Mouse (Mus musculus) heart, embryonic 16.5 days (tissue): ENCODE data around the gene Lpin3. TPM values are rescaled to one million over a fixed set of nuclear protein-coding genes. Genes with fewer than 3 reads are reported as not detected.

ENCODE experiments used
- ATAC-seq: fragments of 200-750 bp; cut with Nextera tagmentation; replicated peaks from 2 replicates; pipeline ENCODE4 v1.8.0; 2017; ENCODE audit warnings: moderate number of reproducible peaks; ENCODE audit not compliant: insufficient read depth, low FRiP score; ENCODE audit errors: extremely low read depth
- H3K27ac ChIP-seq: fragments of 300-500 bp; sonication (generic); 2 replicates; pipeline ENCODE4 v1.5.1; 2014; ENCODE audit warnings: mild to moderate bottlenecking, low read length, control low read depth, moderate library complexity
- H3K27me3 ChIP-seq: fragments of 300-500 bp; sonication (generic); 2 replicates; pipeline ENCODE4 v1.6.1; 2014; ENCODE audit warnings: low read length, mixed read lengths; ENCODE audit not compliant: control insufficient read depth, insufficient read depth
- H3K36me3 ChIP-seq: fragments of 300-500 bp; sonication (generic); 2 replicates; pipeline ENCODE4 v1.6.1; 2014; ENCODE audit not compliant: control insufficient read depth, insufficient read depth
- H3K4me1 ChIP-seq: fragments of 300-500 bp; sonication (generic); 2 replicates; pipeline ENCODE4 v1.6.1; 2014; ENCODE audit warnings: low read length, mixed read lengths; ENCODE audit not compliant: control insufficient read depth, insufficient read depth
- H3K4me2 ChIP-seq: fragments of 300-500 bp; sonication (generic); 2 replicates; pipeline ENCODE4 v1.6.1; 2014; ENCODE audit warnings: low read depth, mild to moderate bottlenecking, control low read depth, low read length
- H3K4me3 ChIP-seq: fragments of 300-500 bp; sonication (generic); 2 replicates; pipeline ENCODE4 v1.5.1; 2014; ENCODE audit warnings: mild to moderate bottlenecking, control low read depth, low read length
- H3K9ac ChIP-seq: fragments of 300-500 bp; sonication (generic); 2 replicates; pipeline ENCODE4 v1.6.1; 2014; ENCODE audit warnings: low read length, control low read depth
- H3K9me3 ChIP-seq: fragments of 300-500 bp; sonication (generic); replicated peaks from 2 replicates; pipeline ENCODE4 v1.6.1; 2016; ENCODE audit warnings: low read length; ENCODE audit not compliant: control insufficient read depth
- WGBS: fragments of 180-500 bp; shearing (Covaris S2); extraction: QIAGEN DNeasy Blood & Tissue Kit; methylation state at CpG from one replicate; pipeline ENCODE4 v1.1.7; 2014; 5-methylcytosine and 5-hydroxymethylcytosine counted together
- polyA plus RNA-seq: library from polyadenylated mRNA; unstranded; fragments of >200 nt; fragmentation: Nextera tagmentation; extraction: Ambion mirVana; gene quantifications from 2 replicates; pipeline ENCODE4 v1.2.1, GENCODE M21; 2015

The Lpin3 gene
- polyA plus RNA-seq, 1 experiment from 2014 or later, result 1.1 TPM

DNA sequence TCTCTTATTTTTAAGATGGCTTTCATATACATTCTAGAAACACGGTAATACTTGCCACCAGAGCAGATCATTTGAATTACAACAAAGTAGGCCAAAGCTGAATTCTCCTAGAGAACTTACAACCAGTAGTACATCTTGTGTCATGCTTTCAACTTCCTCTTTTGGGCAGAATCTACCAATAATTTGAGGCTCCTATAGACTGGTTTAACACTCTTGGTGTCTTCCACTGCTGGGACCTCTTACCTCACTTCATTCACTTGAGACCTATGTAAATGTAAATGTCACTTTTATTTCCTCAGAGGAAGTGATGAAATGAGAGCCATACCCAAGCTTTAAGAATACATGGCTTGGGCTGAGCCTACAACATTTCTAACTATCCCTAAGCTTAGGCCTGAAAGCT lies 16.4 kb upstream of the Lpin3 start:
- Histone ChIP-seq H3K36me3 (no peaks in the 10 kb centered on the region), H3K4me1 (0 out of 2 replicates have a peak, but pooled peaks cover 2% of the 10 kb centered on the region), H3K4me3 (no peak overlapping the region), H3K27ac (no peak overlapping the region), H3K4me2 (no peak overlapping the region), H3K9ac (no peak overlapping the region), H3K27me3 (no peaks in the 10 kb centered on the region), H3K9me3 (no peaks in the 10 kb centered on the region)
- no peak for ATAC-seq
- WGBS, result 80% methylated on average over 1 of the region's 1 CpGs

DNA sequence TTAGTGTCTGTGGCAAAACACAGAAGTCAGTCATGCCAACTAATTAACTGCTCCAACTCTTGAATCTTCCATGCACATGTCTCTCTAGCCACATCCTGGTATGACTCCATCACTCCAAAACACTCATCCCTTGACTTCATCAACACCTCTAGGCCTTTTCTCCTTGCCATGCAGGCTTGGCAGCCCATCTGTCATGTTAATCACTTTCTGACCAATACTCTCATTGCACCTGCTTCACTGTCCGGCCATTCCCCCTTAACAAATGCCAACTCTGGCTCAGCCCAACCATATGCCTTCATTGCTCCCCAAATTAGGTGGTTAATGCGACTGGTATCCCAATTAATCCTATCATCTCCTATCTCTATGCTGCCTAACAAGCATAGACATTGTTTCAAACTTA lies 15.2 kb upstream of the Lpin3 start:
- Histone ChIP-seq H3K4me3 (no peak overlapping the region), H3K36me3 (no peaks in the 10 kb centered on the region), H3K27ac (no peak overlapping the region), H3K27me3 (no peaks in the 10 kb centered on the region), H3K4me2 (no peak overlapping the region), H3K9ac (no peak overlapping the region), H3K4me1 (0 out of 2 replicates have a peak, but pooled peaks cover 4% of the 10 kb centered on the region), H3K9me3 (no peaks in the 10 kb centered on the region)
- 81% methylated on average over 2 of the region's 2 CpGs for WGBS
- ATAC-seq, result no peak

DNA sequence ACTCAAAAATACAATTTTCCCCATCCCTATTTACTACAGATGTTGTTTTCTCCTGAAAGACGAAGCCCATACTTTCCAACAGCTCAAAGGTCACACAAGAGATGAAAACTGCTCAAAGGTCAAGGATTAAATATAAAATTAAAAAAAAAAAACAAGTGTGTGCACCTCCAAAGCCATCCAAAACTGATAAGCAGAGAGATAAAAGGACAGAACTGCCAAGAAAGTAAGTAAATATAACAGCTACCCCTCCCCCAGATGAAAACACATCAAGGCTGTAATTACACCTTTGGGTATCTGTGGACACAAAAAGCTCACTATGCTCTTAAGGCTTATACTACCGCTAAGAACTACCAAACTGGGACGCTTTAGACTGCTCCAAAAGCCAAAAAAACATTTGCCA lies 11.0 kb upstream of the Lpin3 start:
- no peak overlapping the region for H3K27ac ChIP-seq
- H3K9ac ChIP-seq, result no peak overlapping the region
- 70% methylated on average over 3 of the region's 3 CpGs for WGBS
- no peaks in the 10 kb centered on the region for H3K36me3 ChIP-seq
- no peaks in the 10 kb centered on the region for H3K27me3 ChIP-seq
- H3K4me1 ChIP-seq, result peaks cover 14% of the 10 kb centered on the region
- H3K4me2 ChIP-seq, result no peak overlapping the region
- ATAC-seq, result no peak
- no peak overlapping the region for H3K4me3 ChIP-seq
- no peaks in the 10 kb centered on the region for H3K9me3 ChIP-seq

DNA sequence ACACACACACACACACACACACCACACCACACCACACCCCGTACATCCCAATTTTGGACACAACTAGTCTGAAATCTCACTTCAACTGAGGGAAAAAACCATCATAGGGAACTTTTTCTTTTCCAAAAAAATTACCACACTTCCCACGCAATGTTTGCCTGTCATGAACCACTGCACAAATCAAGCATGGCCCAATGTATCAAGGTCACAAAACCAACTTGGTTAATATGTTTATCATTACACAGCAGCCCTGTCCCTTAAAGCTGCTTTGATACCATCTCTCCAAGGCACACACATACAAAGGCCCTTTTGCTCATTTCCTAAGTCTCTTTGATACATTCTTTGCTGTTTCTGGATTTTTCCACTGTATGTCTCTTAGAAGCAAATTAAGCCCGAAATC lies 9.2 kb upstream of the Lpin3 start:
- Histone ChIP-seq H3K4me3 (no peak overlapping the region), H3K36me3 (no peaks in the 10 kb centered on the region), H3K27ac (no peak overlapping the region), H3K27me3 (no peaks in the 10 kb centered on the region), H3K9me3 (no peaks in the 10 kb centered on the region), H3K4me2 (no peak overlapping the region), H3K9ac (no peak overlapping the region), H3K4me1 (peaks cover 14% of the 10 kb centered on the region)
- 83% methylated on average over 3 of the region's 3 CpGs for WGBS
- ATAC-seq, result no peak

DNA sequence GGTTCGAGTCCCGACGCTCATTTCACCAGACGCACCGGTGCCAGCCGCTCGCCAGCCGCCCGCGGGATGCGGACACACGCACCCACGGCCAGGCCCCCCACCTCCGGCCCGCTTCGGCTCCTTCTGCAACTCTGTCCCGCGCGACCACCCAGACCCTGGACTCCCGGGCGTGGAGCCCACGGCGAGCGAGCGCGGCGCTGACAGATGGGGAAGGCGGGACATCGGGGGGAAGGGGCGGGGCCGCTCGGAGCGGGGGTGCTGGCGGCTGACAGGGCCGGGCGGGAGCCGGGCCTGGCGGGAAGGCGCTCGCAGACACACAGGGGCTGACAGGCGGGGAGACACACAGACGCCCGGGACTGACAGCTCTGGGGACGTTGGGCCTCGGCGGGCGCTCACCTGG lies 8.1 kb upstream of the Lpin3 start:
- ATAC-seq, result peak; percentile 88
- Histone ChIP-seq H3K4me3 (peak overlapping the region; percentile 89), H3K36me3 (no peaks in the 10 kb centered on the region), H3K4me2 (peak overlapping the region; percentile 89), H3K27me3 (no peaks in the 10 kb centered on the region), H3K9ac (peak overlapping the region; percentile 97), H3K4me1 (peaks cover 14% of the 10 kb centered on the region), H3K9me3 (no peaks in the 10 kb centered on the region), H3K27ac (peak overlapping the region; percentile 98)
- 0% methylated on average over 37 of the region's 47 CpGs for WGBS

DNA sequence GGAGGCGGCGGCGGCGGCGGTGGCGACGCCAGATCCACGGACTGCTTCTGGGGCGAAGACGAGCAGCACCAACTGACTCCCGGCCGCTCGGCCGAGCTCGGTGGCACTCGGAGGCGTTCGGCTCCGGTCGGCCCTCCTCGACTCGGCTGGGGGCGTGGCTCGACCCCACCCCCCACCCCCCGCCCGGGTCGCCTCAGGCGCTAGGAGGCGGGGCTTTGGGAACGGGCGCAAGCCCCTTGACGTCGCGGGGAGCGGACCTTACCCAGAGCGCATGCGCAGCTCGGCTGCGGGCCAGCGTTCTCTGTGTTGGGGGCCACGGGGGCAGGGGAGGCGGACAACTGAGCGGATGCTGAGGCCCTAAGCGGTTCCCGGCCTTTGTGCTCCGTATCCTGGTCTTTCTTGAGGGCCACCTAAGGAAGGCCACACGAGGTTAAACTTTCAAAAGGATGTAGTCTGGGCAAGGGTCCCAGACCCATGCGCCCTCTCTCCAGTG lies 7.5 kb upstream of the Lpin3 start, which contains the start of gene Zhx3:
Gene Zhx3 (minus strand): TSS at position 109 of the 493 bp plus-strand sequence.
- peak within 1 kb of the TSS; percentile 97 for H3K9ac ChIP-seq
- H3K36me3 ChIP-seq, result no peaks in the 10 kb centered on the region
- H3K27me3 ChIP-seq, result no peaks in the 10 kb centered on the region
- H3K27ac ChIP-seq, result peak within 1 kb of the TSS; percentile 98
- H3K4me2 ChIP-seq, result peak within 1 kb of the TSS; percentile 89
- H3K4me3 ChIP-seq, result peak within 1 kb of the TSS; percentile 89
- peak; percentile 96 for ATAC-seq
- H3K9me3 ChIP-seq, result no peaks in the 10 kb centered on the region
- under 1% methylated on average over 48 of the region's 48 CpGs for WGBS
- H3K4me1 ChIP-seq, result peaks cover 14% of the 10 kb centered on the region

DNA sequence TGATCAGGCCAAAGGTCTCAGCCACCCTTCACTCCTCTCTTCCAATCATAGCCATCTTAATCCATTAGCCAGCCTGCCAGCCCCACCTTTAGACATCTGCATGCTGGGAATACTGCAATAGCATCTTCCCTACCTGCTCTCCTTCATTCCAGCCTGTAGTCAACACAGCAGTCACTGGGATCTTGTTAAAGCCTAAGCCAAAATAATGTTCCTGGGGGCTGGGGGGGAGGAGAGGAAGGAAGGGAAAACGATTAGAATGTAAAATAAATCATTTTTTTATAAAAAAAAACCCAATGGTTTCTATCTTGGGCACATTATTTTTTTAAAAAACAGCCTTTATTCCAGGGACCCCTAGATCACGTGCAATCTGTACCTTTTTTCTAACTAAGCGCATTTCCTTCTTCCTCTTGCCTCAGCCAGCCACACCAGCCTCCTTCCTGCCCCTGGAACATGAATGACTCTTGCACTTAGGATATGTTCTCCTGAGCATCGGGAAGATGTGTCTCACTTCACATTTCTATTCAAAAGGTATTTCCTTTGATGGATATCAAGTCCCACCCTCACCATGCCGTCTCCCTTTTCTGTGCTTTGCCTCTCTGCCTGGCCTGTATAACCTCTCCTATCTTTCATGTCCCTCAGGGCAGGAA lies 6.1 kb upstream of the Lpin3 start:
- Histone ChIP-seq H3K36me3 (no peaks in the 10 kb centered on the region), H3K27me3 (no peaks in the 10 kb centered on the region), H3K4me2 (no peak overlapping the region), H3K9ac (no peak overlapping the region), H3K4me3 (no peak overlapping the region), H3K9me3 (no peaks in the 10 kb centered on the region), H3K27ac (peak overlapping the region; percentile 57; the same call in 1 of the 2 replicates), H3K4me1 (peaks cover 12% of the 10 kb centered on the region)
- WGBS, result 61% methylated on average over 5 of the region's 5 CpGs
- no peak for ATAC-seq

DNA sequence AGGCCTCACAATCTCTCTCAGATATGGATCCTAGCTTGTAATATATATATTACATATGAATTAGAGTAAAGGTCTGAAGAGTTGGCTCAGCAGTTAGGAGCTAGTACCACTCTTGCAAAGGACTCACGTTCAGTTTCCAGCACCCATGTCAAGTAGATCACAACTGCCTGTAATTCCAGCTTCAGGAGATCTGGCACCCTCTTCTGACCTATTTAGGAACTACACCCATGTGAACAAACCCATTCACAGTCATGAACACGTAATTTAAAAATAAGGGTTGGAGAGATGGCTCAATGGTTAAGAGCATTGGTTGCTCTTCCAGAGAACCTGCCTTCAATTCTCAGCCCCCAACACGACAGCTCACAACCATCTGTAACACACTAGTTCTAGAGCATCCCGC lies 4.4 kb upstream of the Lpin3 start:
- H3K4me2 ChIP-seq, result no peak overlapping the region

DNA sequence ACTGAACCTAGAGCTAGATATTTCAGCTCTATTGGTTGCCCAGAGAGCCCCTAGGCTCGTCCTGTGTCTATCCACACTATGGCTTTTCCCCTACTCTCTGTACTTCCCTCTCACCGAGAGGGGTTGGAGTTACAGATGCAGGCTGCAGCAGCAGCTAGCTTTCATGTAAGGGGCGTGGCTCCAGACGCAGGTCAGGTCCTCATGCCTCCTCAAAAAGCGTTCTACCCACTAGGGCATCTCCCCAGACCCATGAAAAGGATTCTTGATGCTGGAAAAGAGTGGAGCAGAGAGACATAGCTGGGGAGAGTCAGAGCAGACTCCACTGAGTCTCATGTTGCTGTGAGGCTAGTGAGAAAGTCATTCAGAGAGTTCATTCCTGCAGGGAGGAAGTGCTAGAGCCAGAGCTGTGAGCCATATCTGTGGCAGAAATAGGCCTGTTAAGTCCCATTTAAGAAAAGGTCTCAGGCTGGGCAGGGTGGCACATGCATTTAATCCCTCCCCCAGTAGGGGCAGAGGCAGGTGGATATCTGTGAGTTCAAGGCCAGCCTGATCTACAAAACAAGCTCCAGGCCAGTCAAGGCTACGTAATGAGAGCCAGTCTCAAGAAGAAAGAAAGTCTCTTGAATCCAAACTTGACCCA lies 1.1 kb downstream of the Lpin3 start:
- no peaks in the 10 kb centered on the region for H3K9me3 ChIP-seq
- 54% methylated on average over 6 of the region's 6 CpGs for WGBS
- H3K27me3 ChIP-seq, result no peaks in the 10 kb centered on the region
- no peak overlapping the region for H3K4me3 ChIP-seq
- ATAC-seq, result no peak
- no peak overlapping the region for H3K4me2 ChIP-seq
- H3K9ac ChIP-seq, result no peak overlapping the region
- H3K27ac ChIP-seq, result no peak overlapping the region
- H3K4me1 ChIP-seq, result peaks cover 5% of the 10 kb centered on the region; the same call in 1 of the 2 replicates
- no peaks in the 10 kb centered on the region for H3K36me3 ChIP-seq

More for the DNA sequence above, 4.4 kb upstream of the Lpin3 start:
- ATAC-seq, result no peak
- H3K4me3 ChIP-seq, result no peak overlapping the region
- H3K9me3 ChIP-seq, result no peaks in the 10 kb centered on the region
- no peak overlapping the region for H3K27ac ChIP-seq
- 81% methylated on average over 4 of the region's 4 CpGs for WGBS
- peaks cover 15% of the 10 kb centered on the region for H3K4me1 ChIP-seq
- H3K27me3 ChIP-seq, result no peaks in the 10 kb centered on the region
- no peaks in the 10 kb centered on the region for H3K36me3 ChIP-seq
- no peak overlapping the region for H3K9ac ChIP-seq
